Mouse (Mus musculus) adrenal gland, adult 18-20 months (tissue): ENCODE results near the gene Kcnj16. TPM values are rescaled to one million over a fixed set of nuclear protein-coding genes. Genes with fewer than 3 reads are reported as not detected.
A peak's percentile ranks its signal among the peaks of the same experiment; 100 is the strongest.

ENCODE experiments used
- DNase-seq, 2 experiments: peaks; one replicate each; pipeline ENCODE4 v3.0.0; 2021 to 2022; ENCODE audit warnings: low spot score in 2 of 2
- long read RNA-seq, 2 experiments: library from polyadenylated mRNA; stranded (forward); transcript quantifications; one replicate each; pipeline ENCODE4 v2.0.0; 2021
- total RNA-seq, 2 experiments: library from RNA; stranded (reverse); gene quantifications; 1 replicate in 1 of 2; 2 replicates in 1 of 2; pipeline ENCODE4 v1.2.3; 2021

Kcnj16 gene
- total RNA-seq = under 1 TPM in 1 of 2 experiments, not detected in 1; 0.43 TPM
- long read RNA-seq, experiment 1 = 0 reads
- long read RNA-seq, experiment 2 = 0 reads

DNA sequence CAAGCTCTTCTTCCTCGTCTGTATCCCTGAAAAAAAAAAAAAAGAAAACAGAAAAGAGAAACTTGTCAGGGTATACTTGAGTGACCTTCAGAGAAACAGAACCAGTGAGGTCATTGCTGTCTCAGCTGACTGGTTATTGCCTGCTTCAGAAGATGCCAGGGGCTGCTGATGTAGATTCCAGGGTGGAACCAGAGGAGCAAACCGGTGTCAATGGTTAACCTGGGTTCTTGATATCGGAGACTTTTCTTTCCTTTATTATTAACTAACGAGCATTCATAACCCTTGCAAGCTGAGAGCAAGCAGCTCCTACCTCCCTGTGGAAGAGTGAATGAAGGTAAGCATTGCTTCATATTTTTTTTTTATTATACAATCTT lies at the start of gene Kcnj16:
Kcnj16 (plus strand) TSS at position 272 of the 374 bp plus-strand sequence.
- DNase-seq = no peak

DNA sequence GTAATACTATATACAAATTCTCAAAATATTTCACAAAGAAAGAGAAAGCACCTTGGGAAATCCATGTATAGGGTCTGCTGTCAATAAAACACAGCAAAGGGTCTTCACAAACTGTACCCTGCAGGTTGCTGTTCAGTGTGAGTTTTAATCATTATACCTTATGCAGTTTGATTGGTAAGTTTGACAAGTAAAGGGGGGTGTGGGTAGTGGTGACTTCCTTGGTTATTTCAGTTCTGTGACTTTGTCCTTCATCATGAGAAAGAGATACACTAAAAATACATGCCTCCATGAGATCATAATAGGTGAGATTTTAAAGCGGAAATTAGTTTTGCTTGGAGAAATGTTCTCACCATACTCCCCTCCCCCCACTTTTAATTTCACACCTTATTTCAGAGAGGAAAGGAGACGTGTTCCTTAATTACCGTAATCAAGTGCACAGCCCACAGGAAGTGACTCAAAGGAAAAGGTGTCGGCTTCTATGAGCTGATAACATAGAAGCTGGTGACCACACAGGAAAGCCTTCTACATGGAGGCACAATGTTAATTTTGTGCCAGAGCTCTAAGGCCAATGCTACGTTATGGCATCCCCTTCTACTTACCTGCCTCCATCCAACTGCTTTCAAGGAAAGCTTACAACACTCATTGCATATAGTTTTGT lies 48.9 kb upstream of the Kcnj16 start:
- no peak for DNase-seq

DNA sequence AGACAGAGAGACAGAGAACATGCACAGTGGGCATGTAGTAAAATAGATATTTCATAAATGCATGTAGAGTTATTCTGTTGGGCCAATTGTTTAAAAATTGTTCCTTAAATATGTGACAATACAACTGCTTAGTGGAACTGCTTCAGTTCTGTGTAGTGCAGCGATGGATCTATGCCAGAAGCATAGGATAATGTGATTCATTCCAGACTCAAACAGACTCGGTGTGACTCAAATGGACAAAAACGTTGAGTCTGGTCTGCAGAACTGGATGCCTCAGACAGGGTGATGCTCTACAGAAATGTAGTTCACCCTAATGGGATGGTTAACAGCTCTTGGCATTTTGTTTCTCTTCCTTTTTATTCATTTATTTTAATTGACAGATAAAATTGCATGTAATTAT lies 32.1 kb upstream of the Kcnj16 start:
- no peak for DNase-seq

DNA sequence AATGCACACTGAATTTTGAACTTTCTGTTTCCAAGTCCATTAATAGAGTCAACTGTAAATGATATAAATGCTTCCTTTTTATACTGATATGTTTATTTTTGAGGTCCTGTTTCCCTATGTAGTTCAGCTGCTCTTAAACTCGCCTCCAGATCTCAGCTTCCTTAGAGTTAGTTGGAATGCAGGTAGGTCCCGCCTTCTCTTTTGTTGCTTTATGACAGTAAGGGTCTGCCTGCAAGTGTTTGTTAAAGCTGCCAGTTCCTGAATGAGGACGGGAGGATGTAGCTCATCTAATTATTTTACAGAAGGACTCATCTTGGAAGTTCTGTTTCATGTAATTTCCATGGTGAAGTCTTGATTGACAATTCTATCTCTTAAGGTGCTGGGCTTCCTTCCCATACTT lies 25.6 kb upstream of the Kcnj16 start:
- DNase-seq = no peak

DNA sequence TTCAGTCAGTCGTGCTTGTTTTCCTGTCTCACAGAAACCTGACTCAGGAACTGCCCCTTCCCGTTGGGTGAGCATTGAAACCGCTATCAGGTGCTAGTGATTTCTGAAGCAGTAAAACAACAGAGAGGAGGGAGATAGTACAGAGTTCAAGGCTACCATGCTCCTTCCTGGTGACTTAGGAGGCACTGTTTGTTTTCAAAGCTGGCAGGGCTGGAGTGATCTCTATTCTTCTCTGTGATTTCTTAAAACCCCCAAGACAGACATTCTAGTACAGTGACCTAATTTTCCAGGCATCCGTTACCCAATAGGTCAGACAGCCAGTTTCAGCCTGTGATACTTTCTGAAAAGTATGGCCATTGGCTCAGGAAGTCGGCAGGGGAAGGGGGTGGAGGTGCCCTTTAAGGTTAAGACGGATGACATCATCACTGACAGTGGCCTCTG lies 25.1 kb upstream of the Kcnj16 start:
- DNase-seq = peak; percentile 13 to 19

DNA sequence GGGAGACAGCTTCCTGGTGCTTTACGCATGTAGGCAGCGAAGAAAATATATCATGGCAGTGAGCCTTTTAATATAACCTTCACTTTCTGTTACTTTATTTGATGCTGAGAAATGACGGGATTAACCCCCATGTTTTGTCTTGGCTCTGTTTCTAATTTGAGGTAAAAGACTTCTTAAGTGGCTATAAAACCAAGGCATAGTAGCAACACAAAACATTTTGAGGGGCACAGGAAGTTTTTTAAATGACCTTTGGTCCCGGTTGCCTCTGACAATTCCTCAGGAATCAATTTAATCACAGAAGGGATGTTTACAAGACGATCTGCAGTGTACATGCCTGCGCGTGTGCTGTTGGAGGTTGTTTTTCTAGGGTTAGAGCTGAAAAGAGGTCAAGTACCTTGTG lies 11.2 kb upstream of the Kcnj16 start:
- no peak for DNase-seq

DNA sequence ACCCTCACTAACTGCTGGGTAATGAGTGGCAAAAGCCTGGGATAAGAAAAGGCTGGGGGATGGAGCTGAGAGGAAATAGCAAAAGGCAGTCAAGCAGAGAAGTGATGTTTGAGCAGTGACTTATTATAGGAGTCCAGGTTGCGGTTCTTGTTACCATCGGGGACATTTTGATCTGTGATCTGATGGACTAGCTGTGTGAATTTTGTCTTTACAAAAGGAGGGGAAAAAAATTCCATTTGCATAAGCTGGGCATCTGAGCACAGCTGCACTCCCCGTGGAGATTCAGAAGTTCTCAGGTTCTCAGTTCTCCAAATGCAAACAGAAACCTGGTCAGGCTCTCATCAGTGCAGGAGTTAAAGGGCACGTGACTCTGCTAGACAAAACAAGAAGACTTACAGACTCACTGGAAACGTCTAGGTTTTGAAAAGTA lies 6.2 kb upstream of the Kcnj16 start:
- DNase-seq = no peak

DNA sequence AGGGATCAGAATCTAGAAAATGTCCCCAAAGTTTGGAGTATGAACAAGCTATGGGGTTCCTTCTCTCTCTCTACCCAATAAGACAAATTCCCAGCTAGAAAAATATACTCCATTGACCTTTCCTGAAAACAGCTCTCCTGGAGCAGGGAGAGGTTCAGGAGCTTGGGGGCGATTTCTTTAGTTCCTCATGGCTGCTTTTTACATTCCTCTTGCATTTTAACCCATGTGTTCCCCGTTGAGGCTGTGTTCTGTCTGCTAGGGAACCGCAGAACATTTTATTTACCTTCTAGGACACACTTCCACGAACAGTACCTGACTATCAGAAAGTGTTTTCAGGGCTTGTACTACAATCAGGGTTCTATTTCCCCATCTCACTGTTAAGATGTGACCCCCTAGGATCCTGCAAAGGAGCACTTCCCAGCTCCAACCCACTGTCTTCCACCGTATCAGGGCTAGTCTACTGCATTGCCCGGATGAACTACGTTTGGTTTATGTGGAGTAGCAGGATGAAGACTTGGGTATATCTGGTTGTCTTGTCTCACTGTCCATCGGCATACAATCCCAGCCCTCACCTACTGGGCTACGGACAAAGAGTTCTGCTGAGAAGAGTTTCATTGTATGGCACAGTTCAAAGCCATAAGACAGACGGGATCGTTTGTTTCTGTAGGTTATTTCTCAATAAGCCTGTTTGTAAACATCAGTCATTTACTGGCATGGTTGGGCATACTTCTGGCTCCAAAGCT lies 643 bp upstream of the Kcnj16 start:
- no peak for DNase-seq

DNA sequence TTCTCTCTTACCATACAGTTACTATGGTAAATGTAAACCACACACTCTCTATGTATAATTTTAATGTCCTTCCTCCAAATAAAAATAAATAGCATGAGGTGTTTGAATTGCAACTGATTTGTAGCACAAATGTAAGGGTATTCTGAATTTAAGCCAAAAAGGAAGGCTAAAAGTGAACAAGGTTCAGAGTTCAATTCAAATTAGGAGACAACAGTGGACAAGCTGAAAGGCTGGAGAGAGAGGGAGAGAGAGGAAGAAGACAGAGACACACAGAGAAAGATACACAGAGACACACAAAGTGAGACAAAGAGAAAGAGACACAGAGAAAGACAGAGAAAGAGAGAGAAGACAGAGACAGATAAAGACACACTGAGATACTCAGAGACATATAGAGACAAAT lies 1.1 kb downstream of the Kcnj16 start:
- no peak for DNase-seq

DNA sequence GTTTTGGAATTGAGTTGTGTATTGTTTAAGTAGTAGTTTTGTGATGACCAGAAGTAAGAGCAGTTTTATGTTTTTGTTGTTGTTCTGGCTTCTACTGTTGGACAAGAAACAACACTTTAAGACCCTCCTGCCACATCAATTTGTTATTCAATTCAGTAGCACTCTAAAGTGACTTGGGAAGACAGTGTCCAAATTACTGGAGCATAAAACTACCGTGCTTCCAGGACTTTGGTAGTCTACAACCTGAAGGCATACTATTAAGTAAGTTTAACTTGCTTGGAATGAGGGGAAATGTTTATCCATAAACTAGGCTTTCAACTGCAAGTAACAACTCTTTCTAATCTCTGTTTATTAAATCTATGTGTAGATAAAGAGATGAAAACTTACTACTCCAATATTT lies 17.7 kb downstream of the Kcnj16 start:
- no peak for DNase-seq

DNA sequence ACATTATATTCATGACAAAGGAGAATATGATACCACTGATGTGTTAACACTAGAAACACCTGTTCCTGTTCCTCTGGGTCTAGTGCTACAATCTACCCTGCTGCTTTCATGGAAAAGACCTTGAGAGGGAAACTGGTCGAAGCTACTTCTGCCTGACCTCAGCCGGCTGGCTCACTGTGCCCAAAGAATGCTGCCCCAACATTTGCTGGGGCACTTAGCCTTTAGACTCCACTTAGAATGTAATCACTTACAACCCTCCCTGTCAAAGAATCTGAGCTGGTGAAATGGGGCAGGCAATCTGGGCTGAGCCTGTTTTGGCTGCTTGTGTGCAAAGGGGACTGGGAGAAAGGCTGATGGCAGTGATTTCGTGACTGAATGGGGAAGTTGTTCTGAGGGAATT lies 18.1 kb downstream of the Kcnj16 start:
- DNase-seq = no peak

DNA sequence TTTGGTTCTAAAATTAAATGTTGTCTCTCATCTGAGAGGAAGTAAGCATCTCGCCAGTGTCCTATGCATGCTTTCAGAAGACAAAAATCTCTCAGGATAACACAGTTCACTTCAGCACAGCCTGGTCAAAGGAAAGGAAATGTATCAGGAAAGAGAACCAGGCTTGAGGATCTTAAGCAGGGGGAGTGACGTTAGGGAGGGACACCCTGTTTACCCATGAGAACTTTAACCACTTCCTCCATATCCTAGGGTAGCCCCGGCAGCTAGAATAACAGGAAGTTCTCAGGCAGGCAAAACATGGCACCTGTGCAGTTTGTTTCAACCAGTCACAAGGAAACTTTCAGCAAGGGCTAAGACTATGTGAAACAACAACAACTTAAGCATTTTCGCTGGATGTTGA lies 25.8 kb downstream of the Kcnj16 start:
- no peak for DNase-seq

DNA sequence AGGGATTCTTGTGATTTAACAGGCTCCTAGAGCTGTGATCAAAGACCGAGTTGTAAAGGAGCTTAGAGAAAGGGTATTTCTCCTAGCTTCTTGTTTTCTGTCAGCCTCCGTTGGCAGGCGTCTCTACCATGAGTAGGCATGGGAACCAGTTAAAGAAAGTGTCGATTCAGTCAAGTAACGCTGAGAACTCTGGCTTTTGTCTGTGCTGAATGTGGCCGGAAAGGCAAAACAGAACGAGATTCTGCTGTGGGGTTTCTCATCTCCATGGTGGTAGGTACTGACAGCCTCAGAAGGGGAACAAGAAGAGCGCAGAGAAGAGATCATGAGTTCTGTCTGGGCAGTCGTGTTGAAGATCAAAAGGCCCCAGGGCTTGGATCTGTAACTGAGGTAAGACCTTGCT lies 29.4 kb downstream of the Kcnj16 start:
- DNase-seq = no peak

DNA sequence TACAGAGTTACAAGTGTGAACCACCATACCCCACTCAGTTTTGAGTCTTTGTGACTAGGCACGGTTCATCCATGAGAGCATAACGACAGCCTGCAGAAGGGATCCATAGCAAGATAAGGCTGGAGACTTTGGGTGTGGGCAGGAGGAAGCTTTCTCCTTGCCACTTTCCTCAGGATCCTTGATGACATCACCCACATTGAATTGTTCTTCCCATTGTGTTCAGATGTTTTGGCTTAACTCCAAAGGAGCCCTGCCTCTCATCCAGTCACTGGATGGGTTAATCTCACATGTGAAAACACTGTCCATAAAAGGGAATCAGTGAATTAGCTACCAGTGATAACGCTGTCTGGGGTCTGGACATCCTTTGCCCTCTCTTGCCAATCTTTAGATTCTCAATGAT lies 37.3 kb downstream of the Kcnj16 start:
- DNase-seq = no peak

DNA sequence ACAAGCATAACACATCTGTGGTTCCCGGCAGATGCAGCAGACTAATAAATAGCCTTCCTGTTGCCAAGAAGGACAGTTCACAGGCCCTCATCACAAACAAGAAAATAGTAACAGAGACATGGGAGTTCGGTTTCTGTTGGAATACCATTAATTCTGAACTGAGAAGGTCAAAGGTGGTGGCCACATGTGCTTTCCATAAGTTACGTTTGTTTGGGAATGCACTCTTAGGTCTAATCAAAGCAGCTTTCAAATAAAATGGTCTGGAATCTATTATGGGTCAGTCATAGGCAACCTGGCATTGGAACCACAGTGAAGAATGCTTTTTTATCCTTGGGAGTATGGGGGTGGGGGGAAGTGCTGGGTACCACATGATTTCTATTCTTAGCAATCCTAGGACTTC lies 41.6 kb downstream of the Kcnj16 start:
- no peak for DNase-seq

DNA sequence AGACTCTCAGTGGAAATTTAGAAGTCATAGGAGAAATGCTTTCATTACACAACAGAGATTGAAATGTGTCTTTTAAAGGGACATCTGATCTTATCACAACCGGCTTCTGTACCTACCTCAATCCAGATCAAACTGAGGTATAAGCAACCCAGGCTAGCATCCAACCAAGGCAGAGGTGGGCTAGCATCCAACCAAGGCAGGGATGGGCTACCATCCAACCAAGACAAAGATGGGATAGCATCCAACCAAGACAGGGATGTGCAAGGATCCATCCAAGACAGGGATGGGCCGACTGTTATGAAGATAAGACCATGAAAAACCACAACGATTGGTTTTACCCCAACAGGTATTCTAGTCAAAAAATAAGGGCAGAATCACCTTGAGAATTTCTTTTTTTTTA lies 48.4 kb downstream of the Kcnj16 start:
- DNase-seq = no peak

DNA sequence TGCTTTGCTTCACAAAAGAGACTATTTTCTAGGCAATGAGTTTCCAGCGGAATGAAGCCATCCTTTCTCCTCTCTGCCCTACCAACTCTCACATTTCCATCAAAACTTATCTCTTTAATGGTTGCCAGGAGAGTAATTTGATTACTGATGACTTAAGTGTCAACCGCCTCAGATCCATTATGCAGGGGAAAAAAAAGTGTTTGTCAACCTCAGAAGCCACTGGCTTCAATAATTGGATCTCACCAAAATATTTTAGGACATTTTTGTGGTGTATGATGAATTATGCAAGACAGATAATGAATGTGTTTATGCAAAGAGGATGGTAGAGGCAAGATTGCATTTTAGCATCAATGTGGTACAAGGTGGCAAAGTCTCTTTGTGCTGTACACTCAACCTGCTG lies 52.4 kb downstream of the Kcnj16 start:
- no peak for DNase-seq

DNA sequence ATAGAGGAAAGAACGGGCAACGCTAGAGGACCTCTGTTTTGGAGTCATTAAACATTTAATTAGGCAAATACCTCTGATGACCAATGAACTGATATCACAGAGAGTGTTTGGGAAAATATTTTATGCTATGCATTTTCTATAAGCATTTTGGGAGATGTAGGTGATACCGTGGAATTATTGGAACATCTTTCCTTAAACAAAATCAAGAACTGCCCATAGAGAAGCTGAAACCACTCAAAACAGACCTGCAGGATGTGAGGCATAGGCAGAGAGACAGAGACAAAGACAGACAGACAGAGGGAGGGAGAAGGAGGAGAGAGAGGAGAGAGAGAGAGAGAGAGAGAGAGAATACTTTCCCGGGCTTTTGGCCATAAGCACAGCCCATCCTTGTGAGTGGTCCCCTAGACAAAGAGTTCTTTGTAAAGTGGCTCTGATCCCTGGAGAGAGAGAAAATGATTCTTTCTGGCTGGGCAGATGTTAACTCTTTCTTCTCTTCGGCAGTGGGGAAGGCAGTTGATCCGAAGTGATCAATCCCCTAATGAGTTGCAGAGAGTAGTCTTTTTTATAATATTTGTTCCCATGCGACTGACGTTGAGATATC lies 54.9 kb downstream of the Kcnj16 start:
- DNase-seq = no peak

DNA sequence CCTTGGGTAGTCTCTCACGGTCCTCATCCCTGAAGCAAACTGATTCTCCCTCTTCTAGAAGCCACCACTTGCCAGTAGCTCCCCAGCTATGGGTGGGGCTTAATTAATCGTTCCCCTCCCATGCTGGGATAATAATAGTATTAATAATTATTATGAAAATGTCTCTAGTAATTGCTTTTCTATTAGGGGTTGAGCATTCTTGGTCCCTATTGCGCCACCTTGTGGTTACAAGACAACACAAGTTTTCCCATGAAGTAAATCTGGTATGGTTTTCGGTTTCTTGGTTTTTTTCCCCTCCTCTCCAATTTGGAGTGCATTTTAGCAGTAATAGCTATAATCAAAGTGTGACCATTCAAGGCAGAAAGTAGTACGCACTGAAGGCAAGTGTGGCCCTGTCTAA lies 74.3 kb downstream of the Kcnj16 start:
- DNase-seq = peak; percentile 27 to 29

DNA sequence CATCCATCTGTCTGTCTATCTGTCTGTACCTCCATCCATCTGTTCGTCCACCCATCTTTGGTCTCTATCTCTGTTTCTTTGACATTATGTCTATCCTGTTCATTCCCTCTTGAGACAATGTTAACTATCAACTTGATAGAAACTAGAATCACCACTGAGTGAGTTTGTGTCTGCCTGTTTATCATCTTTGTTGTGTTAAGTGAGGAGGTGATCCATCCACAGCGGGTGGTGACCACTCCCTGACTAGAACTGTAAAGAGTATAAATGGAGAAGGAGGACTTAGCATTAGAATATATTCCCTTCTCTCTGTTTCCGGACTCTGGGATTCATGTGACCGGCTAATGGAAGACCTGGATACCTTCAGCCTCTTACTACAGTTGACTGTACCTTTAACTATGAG lies 75.5 kb downstream of the Kcnj16 start:
- DNase-seq = no peak

DNA sequence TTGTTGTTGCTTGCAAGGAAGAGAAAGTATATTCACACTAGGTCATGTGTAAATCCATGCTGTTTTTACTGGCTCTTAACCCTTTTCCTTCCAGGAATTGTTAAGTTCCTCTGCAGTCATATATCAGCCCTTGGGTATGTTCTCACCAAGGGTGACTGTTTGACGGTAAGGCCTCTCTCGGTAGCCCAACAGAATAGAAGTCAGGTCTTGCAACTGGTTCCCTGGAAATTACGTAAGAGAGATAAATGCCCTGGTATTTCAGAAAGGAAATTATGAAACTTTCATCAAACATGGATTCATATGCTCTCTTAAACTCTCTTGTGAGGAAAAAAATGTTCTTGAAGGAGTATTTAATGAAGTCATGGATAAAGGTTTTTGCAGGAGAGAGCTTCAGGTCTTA lies 86.4 kb downstream of the Kcnj16 start:
- DNase-seq = no peak
